Mouse (Mus musculus) erythroid progenitor cell, adult 5-6 weeks (primary cell): Measurements from ENCODE around the gene P4ha1. TPM values are rescaled to one million over a fixed set of nuclear protein-coding genes. Genes with fewer than 3 reads are reported as not detected.

ENCODE experiments used
- total RNA-seq, 2 experiments: library from RNA; stranded (forward) in 1 of 2; stranded (reverse) in 1 of 2; fragments of 150-400 nt in 1 of 2; fragments of 186-747, 209-891 nt in 1 of 2; gene quantifications; 2 replicates each; pipeline versions ENCODE4 v1.2.3 to v1.2.4; 2015 to 2017; ENCODE audit warnings: low replicate concordance in 2 of 2

P4ha1 gene
- total RNA-seq, 2 experiments from 2014 or later = 2.5 to 12.9 TPM

Other genes with a start within 250 kb of the P4ha1 start
- gene Sept10, start 101.4 kb upstream of the P4ha1 start, total RNA-seq (2015; ENCODE audit: low replicate concordance) = not detected in 2 replicates
- 2.4 TPM in 1 of 2 replicates, not detected in the other for gene Sept10, start 101.4 kb upstream of the P4ha1 start, total RNA-seq (2017; ENCODE audit: low replicate concordance)
- gene Sowahc, start 101.3 kb upstream of the P4ha1 start, total RNA-seq (2015; ENCODE audit: low replicate concordance) = 2.5 and 3.4 TPM in 2 replicates
- 2.1 and 3.6 TPM in 2 replicates for gene Sowahc, start 101.3 kb upstream of the P4ha1 start, total RNA-seq (2017; ENCODE audit: low replicate concordance)
- 15.1 and 18.9 TPM in 2 replicates for gene Gm10273, start 72.3 kb downstream of the P4ha1 start, total RNA-seq (2015; ENCODE audit: low replicate concordance)
- 17.1 TPM in 1 of 2 replicates, not detected in the other for gene Gm10273, start 72.3 kb downstream of the P4ha1 start, total RNA-seq (2017; ENCODE audit: low replicate concordance)
- gene Pla2g12b, start 80.4 kb downstream of the P4ha1 start, total RNA-seq (2015; ENCODE audit: low replicate concordance) = not detected in 2 replicates
- gene Pla2g12b, start 80.4 kb downstream of the P4ha1 start, total RNA-seq (2017; ENCODE audit: low replicate concordance) = not detected in 2 replicates
- gene Oit3, start 118.5 kb downstream of the P4ha1 start, total RNA-seq (2015; ENCODE audit: low replicate concordance) = not detected in 2 replicates
- not detected in 2 replicates for gene Oit3, start 118.5 kb downstream of the P4ha1 start, total RNA-seq (2017; ENCODE audit: low replicate concordance)